Mouse (Mus musculus): ENCODE data around the gene Myo1e. TPM values are rescaled to one million over a fixed set of nuclear protein-coding genes. Genes with fewer than 3 reads are reported as not detected.

Myo1e gene
- polyA plus RNA-seq, 1 experiment from 2014 or later, result 27.5 TPM

DNA sequence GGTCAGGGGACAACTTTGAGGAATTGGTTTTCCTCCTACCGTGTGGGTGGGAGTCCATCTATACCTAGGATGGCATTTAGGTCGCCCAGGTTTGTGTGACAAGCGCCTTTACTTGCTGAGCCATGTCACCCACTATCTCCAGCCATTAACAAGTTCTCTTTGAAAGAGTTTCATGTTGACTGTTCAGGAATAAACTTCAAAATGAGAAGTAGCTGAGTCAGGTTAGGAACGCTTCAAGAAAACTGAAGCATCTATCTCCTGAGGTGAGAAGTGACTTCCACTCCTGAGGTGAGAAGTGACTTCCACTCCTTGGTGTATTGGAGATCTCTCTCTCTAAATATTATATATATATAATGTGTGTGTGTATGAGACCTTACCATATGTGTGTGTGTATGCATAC lies 19.2 kb downstream of the Myo1e start:
- Histone ChIP-seq H3K27ac (no peak overlapping the region), H3K9me3 (no peaks in the 10 kb centered on the region), H3K4me1 (peaks cover 25% of the 10 kb centered on the region), H3K4me2 (no peak overlapping the region), H3K9ac (no peak overlapping the region), H3K4me3 (no peak overlapping the region), H3K36me3 (no peaks in the 10 kb centered on the region), H3K27me3 (no peaks in the 10 kb centered on the region)
- no peak for ATAC-seq (ENCODE audit: insufficient number of reproducible peaks, low FRiP score, low TSS enrichment, low read depth)
- WGBS, result 84% methylated on average over 4 of the region's 4 CpGs

DNA sequence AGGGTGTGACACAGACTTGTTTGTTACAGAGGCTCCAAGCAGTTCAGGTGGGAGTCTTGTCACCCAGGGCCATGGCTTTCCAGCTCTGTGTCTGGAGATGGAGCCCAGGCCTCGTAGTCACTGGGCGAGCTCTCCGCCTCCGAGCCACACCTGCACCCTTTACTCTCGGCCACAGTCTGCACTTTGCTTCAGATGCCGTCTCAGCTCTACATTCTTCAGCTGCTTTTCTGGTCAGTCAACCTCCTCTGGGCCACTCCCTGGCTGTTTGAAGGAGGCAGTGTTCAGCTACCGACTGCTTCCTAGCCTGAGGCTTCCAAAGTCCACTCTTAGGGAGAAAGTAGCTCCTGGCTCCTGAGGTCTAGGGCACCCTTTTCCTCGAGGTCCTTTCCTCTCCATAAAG lies 22.7 kb downstream of the Myo1e start:
- no peaks in the 10 kb centered on the region for H3K9me3 ChIP-seq
- 47% methylated on average over 8 of the region's 8 CpGs for WGBS
- H3K9ac ChIP-seq, result no peak overlapping the region
- H3K27ac ChIP-seq, result no peak overlapping the region
- H3K27me3 ChIP-seq, result no peaks in the 10 kb centered on the region
- ATAC-seq (ENCODE audit: insufficient number of reproducible peaks, low FRiP score, low TSS enrichment, low read depth), result no peak
- H3K4me2 ChIP-seq, result no peak overlapping the region
- 0 out of 2 replicates have a peak, but pooled peaks cover 6% of the 10 kb centered on the region for H3K4me1 ChIP-seq
- no peak overlapping the region for H3K4me3 ChIP-seq
- H3K36me3 ChIP-seq, result no peaks in the 10 kb centered on the region

- Histone ChIP-seq H3K27me3 (no peaks in the 10 kb centered on the region), H3K4me1 (0 out of 2 replicates have a peak, but pooled peaks cover 6% of the 10 kb centered on the region), H3K9me3 (no peaks in the 10 kb centered on the region), H3K4me3 (no peak overlapping the region), H3K27ac (no peak overlapping the region), H3K36me3 (no peaks in the 10 kb centered on the region), H3K9ac (no peak overlapping the region), H3K4me2 (no peak overlapping the region)
- ATAC-seq (ENCODE audit: insufficient number of reproducible peaks, low FRiP score, low TSS enrichment, low read depth), result no peak
- 68% methylated on average over 10 of the region's 10 CpGs for WGBS
Observed at GRCm38 (mm10) chr9:70232044-70233010, 25.2 kb downstream of the Myo1e start.

GRCm38 (mm10) chr9:70237136-70237535 lies 30.0 kb downstream of the Myo1e start:
- 73% methylated on average over 3 of the region's 3 CpGs for WGBS
- no peak overlapping the region for H3K4me2 ChIP-seq

DNA sequence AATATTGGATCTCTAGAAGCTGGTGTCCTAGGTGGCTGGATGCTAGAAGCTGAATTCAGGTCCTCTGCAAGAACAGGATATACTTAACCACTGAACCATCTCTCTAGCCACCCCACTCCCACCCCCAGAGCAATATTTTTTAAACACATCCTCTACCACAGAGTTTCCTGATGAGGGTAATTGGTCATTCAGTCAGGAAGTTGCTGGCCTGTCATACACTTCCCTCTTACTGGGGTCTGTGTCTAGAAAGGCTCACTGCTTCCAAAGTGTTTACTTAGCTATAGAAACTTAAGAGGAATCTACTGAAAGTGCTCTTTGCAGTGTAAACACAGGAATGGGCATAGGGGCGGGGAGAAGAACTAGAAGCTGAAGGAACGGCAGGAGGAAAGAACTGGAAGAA lies 30.4 kb downstream of the Myo1e start:
- 44% methylated on average over 2 of the region's 2 CpGs for WGBS
- Histone ChIP-seq H3K4me3 (no peak overlapping the region), H3K27me3 (no peaks in the 10 kb centered on the region), H3K4me2 (no peak overlapping the region), H3K9me3 (no peaks in the 10 kb centered on the region), H3K4me1 (peaks cover 26% of the 10 kb centered on the region), H3K27ac (no peak overlapping the region), H3K9ac (no peak overlapping the region), H3K36me3 (no peaks in the 10 kb centered on the region)
- ATAC-seq (ENCODE audit: insufficient number of reproducible peaks, low FRiP score, low TSS enrichment, low read depth), result no peak

More at GRCm38 (mm10) chr9:70237136-70237535, 30.0 kb downstream of the Myo1e start:
- H3K4me1 ChIP-seq, result peaks cover 22% of the 10 kb centered on the region
- no peaks in the 10 kb centered on the region for H3K36me3 ChIP-seq
- no peak overlapping the region for H3K9ac ChIP-seq
- no peak overlapping the region for H3K27ac ChIP-seq
- H3K9me3 ChIP-seq, result no peaks in the 10 kb centered on the region
- ATAC-seq (ENCODE audit: insufficient number of reproducible peaks, low FRiP score, low TSS enrichment, low read depth), result no peak
- no peak overlapping the region for H3K4me3 ChIP-seq
- no peaks in the 10 kb centered on the region for H3K27me3 ChIP-seq

DNA sequence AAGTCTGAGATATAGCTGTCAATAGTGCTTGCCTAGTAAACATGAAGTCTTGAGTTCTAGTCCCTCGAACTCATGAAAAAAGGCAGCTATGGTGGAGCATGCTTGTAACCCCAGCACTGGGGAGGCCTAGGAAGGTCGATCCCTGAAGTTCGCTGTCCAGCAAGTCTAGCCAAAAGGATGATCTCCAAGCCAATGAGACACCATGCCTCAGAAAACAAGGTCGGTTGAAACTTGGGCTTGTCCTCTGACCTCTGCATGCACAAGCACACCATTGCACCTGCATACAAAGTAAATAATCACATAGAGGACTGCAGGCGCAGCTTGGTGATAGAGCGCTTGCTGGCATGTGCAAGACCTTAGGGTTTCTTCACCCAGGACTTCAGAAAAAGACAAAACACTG lies 31.2 kb downstream of the Myo1e start:
- ATAC-seq (ENCODE audit: insufficient number of reproducible peaks, low FRiP score, low TSS enrichment, low read depth), result no peak

DNA sequence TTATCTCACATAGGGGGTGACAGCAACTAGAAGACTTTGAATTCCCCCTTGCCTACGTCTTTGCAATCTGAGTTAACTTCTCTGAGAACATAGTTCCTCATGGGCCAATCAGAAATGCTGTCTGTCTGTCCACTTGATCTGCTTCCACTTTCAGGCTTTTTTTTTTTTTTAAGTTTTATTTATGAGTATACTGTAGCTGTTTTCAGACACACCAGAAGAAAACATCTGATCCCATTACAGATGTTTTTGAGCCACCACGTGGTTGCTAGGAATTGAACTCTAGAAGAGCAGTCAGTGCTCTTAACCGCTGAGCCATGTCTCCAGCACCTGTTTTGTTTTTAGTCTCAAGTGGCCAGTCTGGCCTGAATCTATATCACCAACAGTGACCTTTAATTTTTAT lies 32.1 kb downstream of the Myo1e start:
- 68% methylated on average over 3 of the region's 3 CpGs for WGBS
- ATAC-seq (ENCODE audit: insufficient number of reproducible peaks, low FRiP score, low TSS enrichment, low read depth), result no peak
- Histone ChIP-seq H3K36me3 (no peaks in the 10 kb centered on the region), H3K27me3 (no peaks in the 10 kb centered on the region), H3K27ac (no peak overlapping the region), H3K9ac (no peak overlapping the region), H3K4me1 (peaks cover 36% of the 10 kb centered on the region), H3K4me3 (no peak overlapping the region), H3K9me3 (no peaks in the 10 kb centered on the region), H3K4me2 (no peak overlapping the region)

More for the DNA sequence above, 31.2 kb downstream of the Myo1e start:
- 92% methylated on average over 6 of the region's 6 CpGs for WGBS
- Histone ChIP-seq H3K27ac (no peak overlapping the region), H3K4me1 (peaks cover 33% of the 10 kb centered on the region), H3K27me3 (no peaks in the 10 kb centered on the region), H3K36me3 (no peaks in the 10 kb centered on the region), H3K9ac (no peak overlapping the region), H3K4me3 (no peak overlapping the region), H3K4me2 (no peak overlapping the region), H3K9me3 (no peaks in the 10 kb centered on the region)

DNA sequence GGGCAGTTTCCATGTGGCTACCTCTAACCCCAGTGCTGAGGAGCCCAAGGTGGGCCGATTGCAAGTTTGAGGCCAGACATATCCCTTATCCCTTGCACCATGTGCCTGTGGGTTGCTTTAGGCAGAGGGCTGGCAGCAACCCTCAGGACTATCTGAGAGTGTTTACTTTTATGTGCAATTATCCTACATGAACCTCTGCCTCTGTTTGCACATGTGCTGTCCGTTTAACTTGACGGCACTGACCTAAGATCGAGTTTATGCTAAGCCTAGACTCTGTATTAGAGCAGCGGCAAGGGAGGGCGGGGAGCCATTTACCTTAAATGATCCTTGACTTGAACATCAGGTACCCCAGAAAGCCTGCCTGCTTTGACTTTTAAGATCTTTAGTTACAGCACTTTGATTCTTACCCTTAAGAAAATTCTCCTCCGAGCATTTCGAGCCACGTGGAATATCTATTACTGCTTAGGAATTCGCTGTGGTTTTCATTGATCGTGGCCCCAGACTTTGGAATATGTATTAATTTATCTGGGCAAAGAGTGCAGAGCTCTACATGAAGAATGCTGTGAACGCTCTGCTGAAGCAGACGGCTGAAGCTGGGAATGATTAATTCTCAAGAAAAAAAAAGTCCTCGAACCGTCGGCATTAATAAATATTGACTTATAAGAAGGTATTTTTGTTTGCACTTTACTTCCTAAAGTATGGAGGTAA lies 33.7 kb downstream of the Myo1e start:
- H3K36me3 ChIP-seq, result no peaks in the 10 kb centered on the region
- peak overlapping the region; percentile 72 for H3K27ac ChIP-seq
- no peak overlapping the region for H3K4me2 ChIP-seq
- peaks cover 36% of the 10 kb centered on the region for H3K4me1 ChIP-seq
- H3K4me3 ChIP-seq, result no peak overlapping the region
- H3K27me3 ChIP-seq, result no peaks in the 10 kb centered on the region
- no peak for ATAC-seq (ENCODE audit: insufficient number of reproducible peaks, low FRiP score, low TSS enrichment, low read depth)
- no peaks in the 10 kb centered on the region for H3K9me3 ChIP-seq
- 36% methylated on average over 16 of the region's 16 CpGs for WGBS
- H3K9ac ChIP-seq, result no peak overlapping the region

DNA sequence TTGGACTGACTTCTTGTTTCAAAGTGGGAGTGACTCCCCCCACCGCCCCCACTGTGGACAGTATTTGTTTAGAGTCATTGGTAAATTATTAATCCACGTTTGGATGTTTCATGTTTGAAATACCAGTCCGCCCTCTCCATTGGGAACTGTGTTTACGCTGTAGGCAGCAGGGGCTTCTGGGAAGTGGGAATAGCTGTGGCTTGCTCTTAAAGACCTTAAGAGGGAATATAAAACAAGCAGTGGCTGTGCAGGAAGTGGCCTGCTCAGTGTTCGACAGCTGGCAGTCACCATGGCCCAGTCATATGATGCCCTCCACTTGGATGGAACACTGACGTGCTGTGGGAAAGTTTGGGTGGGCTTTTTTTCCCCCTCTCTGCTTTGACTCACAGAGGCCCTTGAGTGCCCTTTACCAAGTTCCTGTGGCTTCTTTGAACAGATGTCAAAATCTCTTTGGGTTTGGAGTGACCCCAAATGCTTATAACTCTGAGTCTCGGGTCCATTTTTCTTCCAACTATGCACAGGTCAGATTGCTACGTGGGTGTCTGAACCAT lies 34.3 kb downstream of the Myo1e start:
- no peak overlapping the region for H3K4me2 ChIP-seq
- 32% methylated on average over 8 of the region's 8 CpGs for WGBS
- no peak overlapping the region for H3K9ac ChIP-seq
- no peaks in the 10 kb centered on the region for H3K27me3 ChIP-seq
- H3K4me3 ChIP-seq, result no peak overlapping the region
- H3K4me1 ChIP-seq, result peaks cover 36% of the 10 kb centered on the region
- H3K36me3 ChIP-seq, result no peaks in the 10 kb centered on the region
- H3K9me3 ChIP-seq, result no peaks in the 10 kb centered on the region
- ATAC-seq (ENCODE audit: insufficient number of reproducible peaks, low FRiP score, low TSS enrichment, low read depth), result peak; percentile 69
- peak overlapping the region; percentile 72 for H3K27ac ChIP-seq

- peaks cover 36% of the 10 kb centered on the region for H3K4me1 ChIP-seq
Observed at GRCm38 (mm10) chr9:70242112-70242862, 35.1 kb downstream of the Myo1e start.

DNA sequence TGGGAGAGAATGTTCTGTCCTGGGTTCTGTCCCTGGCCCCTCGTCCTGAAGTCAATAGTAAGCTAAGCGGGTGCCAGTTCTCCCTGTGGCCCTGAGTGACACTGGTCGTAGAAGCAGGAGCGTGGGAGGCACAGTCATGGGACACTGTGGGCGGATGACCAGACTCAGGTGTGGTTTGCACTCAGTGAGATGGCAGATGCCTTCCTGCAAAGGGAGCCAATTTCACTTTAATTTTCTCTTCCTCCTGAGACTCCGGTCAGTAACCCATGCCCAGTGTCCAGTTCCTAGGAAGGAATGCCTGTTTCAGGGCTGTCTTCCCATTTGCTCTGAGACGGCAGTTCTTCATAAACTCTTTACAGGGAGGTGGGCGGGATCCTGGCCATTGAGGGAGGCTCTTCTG lies 36.1 kb downstream of the Myo1e start:
- Histone ChIP-seq H3K9me3 (no peaks in the 10 kb centered on the region), H3K4me2 (no peak overlapping the region), H3K27ac (peak overlapping the region; percentile 57; the same call in 1 of the 2 replicates), H3K27me3 (no peaks in the 10 kb centered on the region), H3K4me1 (peaks cover 31% of the 10 kb centered on the region), H3K4me3 (no peak overlapping the region), H3K36me3 (no peaks in the 10 kb centered on the region), H3K9ac (no peak overlapping the region)
- ATAC-seq (ENCODE audit: insufficient number of reproducible peaks, low FRiP score, low TSS enrichment, low read depth), result no peak
- WGBS, result 72% methylated on average over 8 of the region's 8 CpGs

More at GRCm38 (mm10) chr9:70242112-70242862, 35.1 kb downstream of the Myo1e start:
- Histone ChIP-seq H3K27me3 (no peaks in the 10 kb centered on the region), H3K27ac (peak overlapping the region; percentile 72), H3K9ac (no peak overlapping the region), H3K4me2 (no peak overlapping the region), H3K9me3 (no peaks in the 10 kb centered on the region), H3K36me3 (no peaks in the 10 kb centered on the region), H3K4me3 (no peak overlapping the region)
- 78% methylated on average over 4 of the region's 4 CpGs for WGBS
- ATAC-seq (ENCODE audit: insufficient number of reproducible peaks, low FRiP score, low TSS enrichment, low read depth), result 0 out of 2 replicates have a peak, but pooled peaks have one; percentile 28

All from limb, embryonic 15.5 days (tissue).